Mouse (Mus musculus) stomach, embryonic 14.5 days (tissue): ENCODE data around the gene Zfp57. TPM values are rescaled to one million over a fixed set of nuclear protein-coding genes. Genes with fewer than 3 reads are reported as not detected.
A peak's percentile ranks its signal among the peaks of the same experiment; 100 is the strongest.

ENCODE experiments used
- ATAC-seq: fragments of 200-750 bp; cut with Nextera tagmentation; 2 replicates; pipeline ENCODE4 v1.8.0; 2017; ENCODE audit warnings: low read depth, moderate TSS enrichment; ENCODE audit not compliant: insufficient number of reproducible peaks, insufficient read depth, low FRiP score
- H3K27ac ChIP-seq: fragments of 300-500 bp; sonication (generic); 2 replicates; pipeline ENCODE4 v1.5.1; 2014; ENCODE audit warnings: mild to moderate bottlenecking, low read length, moderate library complexity, mixed read lengths
- H3K27me3 ChIP-seq: fragments of 300-500 bp; sonication (generic); 2 replicates; pipeline ENCODE4 v1.6.1; 2014; ENCODE audit warnings: low read length, control low read depth, mixed read lengths; ENCODE audit not compliant: control insufficient read depth, insufficient read depth
- H3K36me3 ChIP-seq: fragments of 300-500 bp; sonication (generic); 2 replicates; pipeline ENCODE4 v1.6.1; 2014; ENCODE audit warnings: mild to moderate bottlenecking, control low read depth, low read length, moderate library complexity, mixed read lengths; ENCODE audit not compliant: control insufficient read depth, insufficient read depth
- H3K4me1 ChIP-seq: fragments of 300-500 bp; sonication (generic); 2 replicates; pipeline ENCODE4 v1.6.1; 2014; ENCODE audit warnings: low read length, control low read depth, mixed read lengths; ENCODE audit not compliant: control insufficient read depth, insufficient read depth
- H3K4me2 ChIP-seq: fragments of 300-500 bp; sonication (generic); replicated peaks from 2 replicates; pipeline ENCODE4 v1.6.1; 2014; ENCODE audit warnings: low read depth, low read length, control low read depth
- H3K4me3 ChIP-seq: fragments of 300-500 bp; sonication (generic); 2 replicates; pipeline ENCODE4 v1.5.1; 2014; ENCODE audit warnings: low read depth, low read length, control low read depth
- H3K9ac ChIP-seq: fragments of 300-500 bp; sonication (generic); replicated peaks from 2 replicates; pipeline ENCODE4 v1.6.1; 2014; ENCODE audit warnings: low read depth, mild to moderate bottlenecking, control low read depth, low read length, moderate library complexity, mixed read lengths
- H3K9me3 ChIP-seq: fragments of 300-500 bp; sonication (generic); 2 replicates; pipeline ENCODE4 v1.6.1; 2016; ENCODE audit warnings: low read depth, low read length, control low read depth; ENCODE audit not compliant: control insufficient read depth
- WGBS: fragments of 180-500 bp; shearing (Covaris S2); extraction: QIAGEN DNeasy Blood & Tissue Kit; methylation state at CpG from one replicate; pipeline ENCODE4 v1.1.7; 2014; 5-methylcytosine and 5-hydroxymethylcytosine counted together
- polyA plus RNA-seq: library from polyadenylated mRNA; unstranded; fragments of >200 nt; fragmentation: Nextera tagmentation; extraction: Ambion mirVana; gene quantifications from 2 replicates; pipeline ENCODE4 v1.2.1, GENCODE M21; 2014

Gene Zfp57
- polyA plus RNA-seq, 1 experiment from 2014 or later, result 77.8 TPM

DNA sequence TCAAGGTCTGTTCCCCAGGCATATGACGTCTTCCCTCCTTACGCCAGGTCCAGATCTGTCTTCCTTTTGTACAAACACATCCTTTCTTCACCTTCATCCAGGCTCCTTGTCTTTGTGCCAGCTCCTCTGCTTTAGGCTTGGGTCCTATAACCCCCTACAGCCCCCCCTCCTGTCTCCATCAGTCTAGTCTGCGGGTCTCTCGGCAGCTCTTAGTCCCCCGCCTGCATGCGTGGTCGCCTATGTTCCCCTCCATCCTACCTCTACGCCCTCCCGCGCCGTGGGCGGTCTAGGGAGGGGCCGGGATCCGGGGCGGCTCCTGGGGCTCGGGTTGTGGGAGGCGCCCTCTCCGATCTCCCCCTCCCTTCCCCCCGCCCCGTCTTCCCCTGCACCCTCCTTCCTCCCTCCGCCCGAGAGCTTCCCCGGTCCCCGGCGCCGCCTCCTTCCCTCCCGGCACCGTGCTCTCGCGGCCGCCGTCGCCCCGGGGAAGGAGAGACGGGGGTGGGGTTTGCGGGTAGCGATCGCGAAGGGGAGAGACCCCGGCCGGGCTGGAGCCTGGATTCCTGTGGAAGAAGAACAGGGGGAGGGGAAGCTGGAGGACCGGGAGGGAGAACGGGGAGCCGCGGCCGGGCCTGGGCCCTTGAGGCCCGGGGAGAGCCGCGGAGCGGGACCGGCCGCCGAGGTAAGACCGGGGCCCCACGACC, 44.8 kb downstream of the Zfp57 start, which contains the start of gene Gabbr1:
Gene Gabbr1, plus strand, starts transcription at position 356 of the 701 bp plus-strand sequence.
- ATAC-seq, result peak; percentile 92
- WGBS, result 1% methylated on average over 49 of the region's 55 CpGs
- Histone ChIP-seq H3K4me3 (peak within 1 kb of the TSS; percentile 79), H3K27ac (peak within 1 kb of the TSS; percentile 85), H3K27me3 (no peaks in the 10 kb centered on the region), H3K9me3 (no peaks in the 10 kb centered on the region), H3K4me2 (peak within 1 kb of the TSS; percentile 88), H3K9ac (peak within 1 kb of the TSS; percentile 74), H3K36me3 (no peaks in the 10 kb centered on the region), H3K4me1 (peaks cover 15% of the 10 kb centered on the region)

DNA sequence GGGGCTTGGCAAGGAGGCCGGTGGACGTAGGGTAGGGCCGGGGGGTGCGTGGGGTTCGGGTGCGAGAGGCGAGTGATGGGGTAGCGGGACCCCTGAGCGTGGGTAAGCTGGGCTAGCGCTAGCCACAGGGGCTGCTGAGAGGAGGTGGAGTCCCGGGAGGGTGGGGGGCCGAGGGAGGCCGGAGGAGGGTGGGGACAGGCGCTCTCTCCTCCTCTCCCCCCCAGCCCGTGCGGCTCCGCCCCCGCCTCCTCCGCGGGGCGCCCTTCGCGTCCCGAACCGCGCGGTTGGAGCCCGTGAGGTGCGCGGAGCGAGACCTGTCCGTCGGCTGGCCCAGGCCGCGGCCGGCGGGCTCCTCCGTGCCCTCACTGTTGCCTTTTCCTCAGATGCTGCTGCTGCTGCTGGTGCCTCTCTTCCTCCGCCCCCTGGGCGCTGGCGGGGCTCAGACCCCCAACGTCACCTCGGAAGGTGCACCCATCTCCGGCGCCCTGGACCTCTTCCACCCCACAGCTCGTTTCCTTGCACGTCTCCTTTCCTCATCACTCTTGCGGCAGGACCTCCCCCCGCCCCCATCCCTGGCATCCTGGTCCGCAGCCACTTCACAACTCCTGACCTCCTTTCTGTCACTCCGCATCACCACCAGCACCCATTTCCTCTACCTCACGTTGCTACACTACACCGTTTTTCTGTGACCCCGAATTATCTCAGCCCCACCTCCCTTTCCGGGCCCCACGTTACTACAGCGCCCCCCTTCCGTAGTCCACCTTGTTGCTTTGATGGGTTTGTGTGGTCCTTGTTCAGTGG, 45.5 kb downstream of the Zfp57 start:
- H3K9me3 ChIP-seq, result no peaks in the 10 kb centered on the region
- no peaks in the 10 kb centered on the region for H3K27me3 ChIP-seq
- ATAC-seq, result peak; percentile 60
- peak overlapping the region; percentile 85 for H3K27ac ChIP-seq
- H3K4me2 ChIP-seq, result peak overlapping the region; percentile 88
- peak overlapping the region; percentile 79 for H3K4me3 ChIP-seq
- WGBS, result under 1% methylated on average over 43 of the region's 58 CpGs
- H3K36me3 ChIP-seq, result no peaks in the 10 kb centered on the region
- H3K9ac ChIP-seq, result peak overlapping the region; percentile 74
- H3K4me1 ChIP-seq, result peaks cover 15% of the 10 kb centered on the region

DNA sequence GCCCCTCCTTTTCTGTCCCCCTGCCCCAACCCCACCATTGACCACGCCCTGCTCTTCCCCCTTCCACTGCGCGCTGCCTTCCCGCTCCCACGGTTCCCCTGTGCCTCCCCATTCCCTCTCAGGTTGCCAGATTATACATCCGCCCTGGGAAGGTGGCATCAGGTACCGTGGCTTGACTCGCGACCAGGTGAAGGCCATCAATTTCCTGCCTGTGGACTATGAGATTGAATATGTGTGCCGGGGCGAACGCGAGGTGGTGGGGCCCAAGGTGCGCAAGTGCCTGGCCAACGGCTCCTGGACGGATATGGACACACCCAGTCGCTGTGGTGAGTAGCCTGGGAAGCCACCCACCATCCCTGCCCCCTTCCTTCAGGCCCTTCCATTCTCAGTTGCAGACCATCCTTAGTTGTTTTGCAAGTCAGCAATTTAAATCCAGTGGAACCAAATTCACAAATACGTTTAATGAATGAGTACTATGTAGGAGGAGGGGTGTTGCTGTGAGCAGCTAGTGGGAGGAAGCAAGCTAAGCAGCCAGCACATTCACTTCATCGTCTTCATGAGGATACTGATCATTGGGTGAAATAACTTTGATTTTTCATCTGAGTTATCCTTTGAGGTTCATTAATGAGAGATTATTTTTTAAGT, 46.5 kb downstream of the Zfp57 start:
- peaks cover 15% of the 10 kb centered on the region for H3K4me1 ChIP-seq
- ATAC-seq, result no peak
- H3K9ac ChIP-seq, result no peak overlapping the region
- H3K4me2 ChIP-seq, result peak overlapping the region; percentile 88
- H3K27ac ChIP-seq, result no peak overlapping the region
- H3K27me3 ChIP-seq, result no peaks in the 10 kb centered on the region
- no peaks in the 10 kb centered on the region for H3K9me3 ChIP-seq
- H3K36me3 ChIP-seq, result no peaks in the 10 kb centered on the region
- H3K4me3 ChIP-seq, result peak overlapping the region; percentile 79
- WGBS, result 23% methylated on average over 19 of the region's 19 CpGs

DNA sequence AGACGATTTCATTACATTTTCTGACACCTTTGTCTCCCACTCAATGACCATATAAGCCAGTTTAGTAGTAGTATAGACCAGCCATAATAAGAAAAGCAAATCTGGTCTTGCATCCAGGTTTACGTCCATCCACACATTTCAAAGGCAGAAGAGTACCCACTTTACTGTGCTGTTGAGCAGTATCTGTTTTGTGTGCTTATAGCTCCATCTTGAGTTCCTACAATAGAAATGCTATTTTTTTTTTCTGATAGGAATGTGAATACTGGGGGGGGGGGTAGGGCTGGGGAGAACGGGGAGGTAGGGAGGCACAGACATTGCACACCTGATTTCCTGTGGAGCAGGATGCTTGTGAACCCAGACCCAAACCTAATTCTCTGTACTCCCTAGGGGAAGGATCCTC, 47.0 kb downstream of the Zfp57 start:
- H3K9me3 ChIP-seq, result no peaks in the 10 kb centered on the region
- H3K4me3 ChIP-seq, result no peak overlapping the region
- no peaks in the 10 kb centered on the region for H3K36me3 ChIP-seq

DNA sequence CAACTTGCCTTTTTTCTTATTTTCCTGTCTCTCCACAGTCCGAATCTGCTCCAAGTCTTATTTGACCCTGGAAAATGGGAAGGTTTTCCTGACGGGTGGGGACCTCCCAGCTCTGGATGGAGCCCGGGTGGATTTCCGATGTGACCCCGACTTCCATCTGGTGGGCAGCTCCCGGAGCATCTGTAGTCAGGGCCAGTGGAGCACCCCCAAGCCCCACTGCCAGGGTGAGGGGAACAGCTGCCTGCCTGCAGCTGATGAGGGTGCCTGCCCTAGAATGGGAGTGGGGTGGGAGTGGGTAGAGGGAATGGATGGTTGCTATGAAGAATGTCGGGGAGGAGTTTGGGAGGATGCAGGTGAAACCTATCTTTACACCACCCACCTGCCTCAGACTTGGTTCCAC, 47.4 kb downstream of the Zfp57 start:
- Histone ChIP-seq H3K27me3 (no peaks in the 10 kb centered on the region), H3K36me3 (no peaks in the 10 kb centered on the region), H3K4me3 (no peak overlapping the region), H3K9me3 (no peaks in the 10 kb centered on the region), H3K4me2 (no peak overlapping the region), H3K9ac (no peak overlapping the region), H3K4me1 (peaks cover 15% of the 10 kb centered on the region), H3K27ac (no peak overlapping the region)
- 66% methylated on average over 7 of the region's 7 CpGs for WGBS
- no peak for ATAC-seq

More for the DNA sequence above, 47.0 kb downstream of the Zfp57 start:
- no peaks in the 10 kb centered on the region for H3K27me3 ChIP-seq
- no peak overlapping the region for H3K27ac ChIP-seq
- H3K4me2 ChIP-seq, result no peak overlapping the region
- H3K9ac ChIP-seq, result no peak overlapping the region
- H3K4me1 ChIP-seq, result peaks cover 15% of the 10 kb centered on the region
- 36% methylated on average over 3 of the region's 3 CpGs for WGBS
- ATAC-seq, result no peak

DNA sequence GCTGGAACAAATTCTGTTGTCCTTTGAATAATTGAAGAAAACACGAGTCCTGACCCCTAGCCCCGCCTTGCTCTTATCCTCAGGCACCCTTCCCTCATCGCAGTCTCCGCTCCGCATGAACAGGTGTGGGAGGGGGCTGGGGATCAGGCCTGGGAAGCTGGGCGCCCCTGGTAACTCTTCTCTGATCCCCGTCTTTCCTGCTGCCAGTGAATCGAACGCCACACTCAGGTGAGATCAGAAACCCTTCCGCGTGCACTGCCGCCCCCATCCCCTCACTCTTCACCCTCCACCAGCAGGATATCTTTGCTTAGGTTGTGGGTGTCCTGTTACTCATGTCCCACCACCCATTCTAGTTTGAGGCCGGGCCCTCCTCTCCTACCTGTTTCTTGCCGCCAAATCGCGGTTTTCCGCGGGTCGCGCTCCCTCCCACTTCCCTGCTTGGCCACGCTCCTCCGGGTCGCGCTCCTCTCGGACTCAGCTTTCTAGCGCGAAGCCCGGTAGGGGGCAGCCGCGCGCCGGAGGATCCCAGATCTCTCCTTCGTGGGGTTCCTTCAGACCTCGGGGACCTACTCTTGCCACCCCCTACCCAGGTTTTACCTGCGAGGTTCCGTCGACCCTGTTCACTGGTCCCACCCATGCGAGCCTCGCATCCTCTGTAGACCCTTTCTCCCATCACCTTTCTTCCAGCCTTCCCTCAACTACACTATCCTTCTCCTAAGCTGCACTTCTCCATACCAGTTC, 48.8 kb downstream of the Zfp57 start:
- ATAC-seq, result no peak

DNA sequence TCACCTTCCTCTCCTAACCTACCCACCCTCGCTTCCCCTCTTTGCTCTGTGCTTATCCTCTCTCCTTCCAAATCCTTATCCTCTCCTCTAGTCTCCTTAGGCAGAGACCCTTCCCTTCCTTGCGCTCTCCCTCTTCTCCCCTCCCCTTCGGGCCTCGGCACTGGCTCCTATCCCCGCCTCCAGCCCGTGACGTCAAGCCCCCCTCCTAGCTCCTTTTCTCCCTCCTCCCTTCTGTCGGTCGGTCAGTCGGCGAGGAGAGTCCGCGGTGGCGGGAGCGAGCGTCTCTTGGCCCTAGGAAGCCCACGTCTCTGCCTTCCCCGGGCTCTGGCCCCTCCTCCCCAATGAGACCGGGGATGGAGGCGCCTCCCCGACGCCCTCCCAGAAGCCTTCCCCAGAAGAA, 49.4 kb downstream of the Zfp57 start:
- no peaks in the 10 kb centered on the region for H3K9me3 ChIP-seq
- peak overlapping the region; percentile 55 for H3K4me3 ChIP-seq
- peak overlapping the region; percentile 84 for H3K4me2 ChIP-seq
- peaks cover 9% of the 10 kb centered on the region; the same call in 1 of the 2 replicates for H3K36me3 ChIP-seq
- H3K27me3 ChIP-seq, result no peaks in the 10 kb centered on the region
- peak; percentile 20; the same call in 1 of the 2 replicates for ATAC-seq
- peaks cover 15% of the 10 kb centered on the region for H3K4me1 ChIP-seq
- 2% methylated on average over 22 of the region's 22 CpGs for WGBS
- peak overlapping the region; percentile 61 for H3K9ac ChIP-seq
- no peak overlapping the region for H3K27ac ChIP-seq

More for the DNA sequence above, 48.8 kb downstream of the Zfp57 start:
- no peak overlapping the region; the same call in 1 of the 2 replicates for H3K27ac ChIP-seq
- H3K9ac ChIP-seq, result 0 out of 2 replicates have a peak overlapping the region, but pooled peaks have one; percentile 61
- H3K27me3 ChIP-seq, result no peaks in the 10 kb centered on the region
- H3K36me3 ChIP-seq, result peaks cover 3% of the 10 kb centered on the region; the same call in 1 of the 2 replicates
- H3K4me2 ChIP-seq, result peak overlapping the region; percentile 84
- H3K9me3 ChIP-seq, result no peaks in the 10 kb centered on the region
- peak overlapping the region; percentile 55 for H3K4me3 ChIP-seq
- H3K4me1 ChIP-seq, result peaks cover 15% of the 10 kb centered on the region
- 5% methylated on average over 39 of the region's 39 CpGs for WGBS
